Mouse (Mus musculus): ENCODE results near the gene Riok2.
"Not testable (repeated sequence)": the region's sequence is repeated elsewhere in the genome, so short reads cannot be mapped to it uniquely, and the experiment has no call there.

DNA sequence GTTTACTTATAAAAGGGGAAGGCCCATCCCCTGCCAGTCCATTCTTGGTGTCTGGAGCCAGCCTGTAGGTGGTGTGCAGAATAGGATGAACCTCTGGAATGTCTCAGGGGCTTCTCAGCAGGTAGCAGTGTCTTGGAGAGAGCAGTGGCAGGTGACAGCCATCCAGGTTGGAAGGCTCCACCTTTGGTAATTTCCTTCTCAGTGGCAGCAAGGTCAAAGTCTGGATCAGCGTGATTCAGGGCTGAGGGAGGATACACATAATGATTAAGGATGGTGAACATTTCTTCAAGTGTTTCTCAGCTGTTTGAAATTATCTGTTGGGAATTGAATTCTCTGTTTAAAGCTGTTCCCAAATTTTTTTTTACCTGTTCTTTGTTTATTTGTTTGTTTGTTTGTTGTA, 48.1 kb upstream of the Riok2 start:
- not testable (repeated sequence) for TF ChIP-seq CTCF, EP300 (IDR thresholded peaks at IDR 0.05)
